Mouse (Mus musculus) thymus, postnatal 4 days (tissue): ENCODE results near the gene Olfr313.
"Not testable (repeated sequence)": the region's sequence is repeated elsewhere in the genome, so short reads cannot be mapped to it uniquely, and the experiment has no call there.

Source experiments
- DNase-seq: peaks from one replicate; pipeline ENCODE4 v3.0.0; 2021

The Olfr313 gene

DNA sequence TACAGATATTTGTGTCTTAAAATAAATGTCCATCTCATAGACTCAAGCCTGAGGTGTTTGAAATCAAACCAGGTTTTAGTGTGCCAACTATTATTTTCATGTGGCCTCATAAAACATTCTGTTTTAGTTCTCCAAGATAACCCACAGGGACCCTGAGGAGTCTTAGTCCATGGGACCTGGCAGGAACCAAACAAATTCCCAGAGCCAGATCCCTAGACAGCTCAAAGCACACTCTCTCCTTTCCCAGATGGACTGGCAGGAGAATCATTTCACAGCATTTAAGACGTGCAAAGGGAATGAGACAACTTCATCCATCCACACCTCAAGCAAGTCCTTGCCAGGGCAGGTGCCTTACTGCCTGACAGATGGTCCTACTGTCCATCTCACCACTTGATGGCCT lies at the start of gene Olfr313:
Gene Olfr313 (plus strand): TSS at position 301 of the 400 bp plus-strand sequence.
- DNase-seq: not testable (repeated sequence)

DNA sequence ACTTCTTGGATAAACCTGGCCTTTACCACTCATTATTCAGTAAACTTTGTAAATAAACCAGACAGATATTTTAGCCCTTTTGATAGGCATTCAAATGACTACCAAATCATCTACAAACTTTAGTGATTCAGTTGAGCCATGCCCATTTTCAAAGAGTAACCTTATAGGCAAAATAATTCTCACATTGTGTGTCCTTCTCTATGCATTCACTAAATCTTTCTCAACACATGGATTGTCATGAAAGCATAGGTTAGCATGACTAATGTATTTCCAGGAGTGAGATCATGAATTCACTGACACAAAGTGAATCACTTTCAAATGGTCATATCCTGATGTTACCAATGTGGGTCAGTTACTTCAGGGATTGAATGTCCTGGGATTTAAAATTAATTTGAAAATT lies 41.9 kb upstream of the Olfr313 start, which contains the start of gene Olfr315:
Gene Olfr315 (plus strand): TSS at position 301 of the 400 bp plus-strand sequence.
- no peak for DNase-seq

GRCm38 (mm10) chr11:58782480-58783089 lies 32.2 kb upstream of the Olfr313 start, which contains the start of gene Olfr314:
Gene Olfr314, plus strand, starts transcription at chr11:58782952.
- DNase-seq: no peak

DNA sequence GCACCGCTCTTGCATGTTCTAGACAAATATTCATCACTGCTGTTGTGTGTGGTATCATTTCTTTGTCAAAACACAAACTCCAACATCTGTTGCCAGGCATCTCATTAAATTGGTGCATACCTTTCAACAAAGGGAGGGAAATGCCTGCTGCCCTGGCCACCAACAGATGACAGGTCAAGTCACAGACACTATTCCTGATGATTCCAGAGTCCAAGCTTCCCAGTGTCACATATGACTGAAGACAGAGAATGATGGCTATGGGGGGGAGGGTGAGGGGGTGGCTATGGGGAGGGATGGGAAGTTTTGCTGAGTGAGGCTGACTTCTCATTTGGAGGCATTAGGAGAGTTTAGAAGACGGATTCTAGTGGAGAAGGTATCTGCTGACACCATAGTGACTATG lies 30.6 kb upstream of the Olfr313 start:
- no peak for DNase-seq

- DNase-seq: peak; percentile 51
Observed at GRCm38 (mm10) chr11:58787651-58788050, 27.1 kb upstream of the Olfr313 start.

GRCm38 (mm10) chr11:58788346-58788745 lies 26.5 kb upstream of the Olfr313 start:
- DNase-seq: peak; percentile 54

- no peak for DNase-seq
Observed at GRCm38 (mm10) chr11:58789532-58789931, 25.3 kb upstream of the Olfr313 start.

DNA sequence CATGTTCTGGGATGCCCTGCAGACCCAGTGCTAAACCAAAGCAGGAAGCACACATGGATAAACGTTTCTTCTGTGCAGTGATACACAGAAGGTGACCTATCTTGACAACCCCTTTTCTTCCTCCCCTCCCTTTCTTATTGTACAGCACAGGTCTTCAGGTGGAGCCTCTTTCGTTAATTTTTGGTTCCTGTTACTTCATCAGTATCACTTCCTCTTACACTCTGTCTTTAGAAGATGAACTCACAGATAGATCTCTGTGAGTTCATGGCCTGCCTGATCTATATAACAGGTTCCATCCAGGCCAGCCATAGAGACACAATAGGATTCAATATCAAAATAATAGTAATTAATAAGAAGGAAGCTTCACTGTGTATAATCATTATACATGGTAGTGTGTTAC lies 24.7 kb upstream of the Olfr313 start:
- no peak for DNase-seq

GRCm38 (mm10) chr11:58790646-58791045 lies 24.2 kb upstream of the Olfr313 start:
- no peak for DNase-seq

DNA sequence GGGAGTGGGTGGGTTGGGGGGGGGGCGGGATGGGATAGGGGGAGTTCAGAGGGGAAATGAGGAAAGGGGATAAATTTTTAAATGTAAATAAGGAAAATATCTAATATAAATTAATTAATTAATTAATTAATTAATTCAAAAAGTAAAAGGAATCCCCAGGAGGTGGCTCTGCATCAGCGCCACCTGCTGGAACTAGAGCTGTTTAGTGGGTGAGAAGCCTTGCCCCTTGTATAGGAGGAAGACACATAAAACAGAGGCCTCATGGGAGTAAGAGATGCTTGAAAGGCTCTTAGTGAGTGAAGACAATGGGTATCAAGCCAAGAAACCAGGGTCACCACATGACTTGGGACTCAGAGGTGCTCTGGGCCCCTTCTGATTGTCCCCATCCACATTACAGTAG lies 18.9 kb upstream of the Olfr313 start:
- DNase-seq: peak; percentile 70

GRCm38 (mm10) chr11:58796850-58797249 lies 17.9 kb upstream of the Olfr313 start:
- no peak for DNase-seq

GRCm38 (mm10) chr11:58799747-58800146 lies 15.1 kb upstream of the Olfr313 start:
- no peak for DNase-seq

DNA sequence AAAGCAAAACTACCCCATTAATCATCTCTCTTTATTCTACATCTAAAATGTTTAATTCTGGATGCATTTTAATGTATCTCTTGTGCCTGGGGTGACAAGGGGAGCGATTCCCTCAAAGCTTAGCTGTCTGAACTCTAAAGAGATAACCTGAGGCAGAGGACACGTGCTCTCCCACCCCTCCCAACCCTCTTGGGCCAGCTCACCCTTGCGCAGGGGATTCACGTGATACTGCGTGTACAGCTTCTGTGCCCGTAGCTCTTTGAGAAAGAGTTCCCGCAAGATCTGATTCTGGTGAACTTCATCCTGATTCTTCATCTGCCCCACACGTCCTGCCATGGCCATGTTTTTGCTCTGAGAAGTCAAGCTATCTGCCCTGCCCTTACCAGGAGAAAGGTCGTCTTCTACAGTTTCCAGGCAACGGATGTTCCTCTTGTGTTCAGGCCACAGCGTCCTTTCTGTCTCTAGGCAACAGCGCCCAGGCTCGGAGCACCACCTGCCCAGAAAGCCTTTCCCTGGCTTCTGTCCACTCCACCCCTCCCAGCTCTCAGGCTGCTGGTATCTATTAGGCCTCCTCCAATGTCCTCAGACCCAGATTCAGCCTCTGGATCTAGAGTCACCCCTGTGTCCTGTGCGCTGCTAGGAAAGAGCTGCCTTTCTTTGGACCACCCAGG lies 13.1 kb upstream of the Olfr313 start, which contains the start of gene Fam183b:
Gene Fam183b (minus strand): TSS at position 403 of the 671 bp plus-strand sequence.
- DNase-seq: no peak

DNA sequence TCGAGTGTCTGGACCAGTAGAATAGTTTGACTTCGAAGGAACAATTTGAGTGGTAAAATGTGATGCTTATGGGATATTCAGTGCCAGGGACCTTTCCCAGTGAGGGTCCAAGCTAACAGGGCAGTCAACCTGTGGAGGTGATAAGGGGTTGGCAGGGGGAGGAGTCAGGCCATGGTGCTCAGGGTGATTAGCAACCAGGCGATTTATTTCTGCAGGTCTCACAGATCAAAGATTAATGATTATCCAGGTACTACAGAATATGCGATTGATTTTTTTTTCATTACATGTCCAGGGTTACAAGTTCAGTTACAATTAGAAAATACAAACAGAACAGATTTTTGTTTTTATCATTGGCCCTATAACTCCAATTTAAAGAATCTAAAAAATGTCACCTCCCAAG lies 10.9 kb upstream of the Olfr313 start:
- DNase-seq: no peak

GRCm38 (mm10) chr11:58804393-58804792 lies 10.4 kb upstream of the Olfr313 start:
- DNase-seq: no peak

DNA sequence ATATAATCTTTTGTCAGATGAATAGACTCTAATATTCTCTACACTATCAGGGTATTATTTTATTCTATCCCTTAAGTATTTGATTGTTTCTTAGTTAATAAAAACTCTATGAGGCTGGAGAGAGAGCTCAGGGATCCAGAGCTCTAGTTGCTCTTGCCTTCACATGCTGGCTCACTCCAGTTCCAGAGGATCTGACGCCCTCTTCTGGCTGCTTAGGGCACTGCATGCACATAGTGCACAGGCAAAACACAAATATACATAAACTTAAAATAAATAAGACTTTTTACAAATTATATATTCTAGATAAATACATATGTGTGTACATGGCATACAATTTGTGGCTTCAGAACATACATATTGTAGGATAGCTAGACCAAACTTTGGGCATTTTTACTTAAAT lies 2.8 kb upstream of the Olfr313 start:
- DNase-seq: peak; percentile 52

DNA sequence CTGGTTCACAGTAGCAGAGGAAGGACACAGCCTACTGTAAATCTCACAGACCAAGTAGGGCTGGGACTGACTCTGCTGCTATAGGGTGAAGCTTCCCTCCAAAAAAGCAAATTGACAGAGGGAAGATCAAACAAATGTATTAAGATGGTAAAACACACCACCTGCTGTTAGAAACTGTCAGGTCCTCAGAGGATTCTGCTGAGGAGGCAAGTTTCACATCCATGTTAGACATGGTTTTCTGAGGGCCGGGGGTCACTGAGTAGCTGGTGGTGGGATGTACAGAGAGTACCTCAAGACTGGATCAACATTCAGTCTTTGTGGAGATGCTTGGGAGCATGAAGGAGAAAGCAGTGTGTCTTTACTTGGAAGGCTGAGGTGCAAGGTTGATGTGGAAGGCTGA lies 876 bp downstream of the Olfr313 start:
- no peak for DNase-seq

DNA sequence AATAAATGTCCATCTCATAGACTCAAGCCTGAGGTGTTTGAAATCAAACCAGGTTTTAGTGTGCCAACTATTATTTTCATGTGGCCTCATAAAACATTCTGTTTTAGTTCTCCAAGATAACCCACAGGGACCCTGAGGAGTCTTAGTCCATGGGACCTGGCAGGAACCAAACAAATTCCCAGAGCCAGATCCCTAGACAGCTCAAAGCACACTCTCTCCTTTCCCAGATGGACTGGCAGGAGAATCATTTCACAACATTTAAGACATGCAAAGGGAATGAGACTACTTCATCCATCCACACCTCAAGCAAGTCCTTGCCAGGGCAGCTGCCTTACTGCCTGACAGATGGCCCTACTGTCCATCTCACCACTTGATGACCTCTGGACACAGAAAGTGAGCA lies 14.1 kb downstream of the Olfr313 start, which contains the start of gene Olfr312:
Gene Olfr312 (plus strand): TSS at position 301 of the 400 bp plus-strand sequence.
- not testable (repeated sequence) for DNase-seq

GRCm38 (mm10) chr11:58829764-58830163 lies 15.0 kb downstream of the Olfr313 start:
- peak; percentile 43 for DNase-seq

GRCm38 (mm10) chr11:58832541-58832940 lies 17.7 kb downstream of the Olfr313 start:
- DNase-seq: peak; percentile 56

DNA sequence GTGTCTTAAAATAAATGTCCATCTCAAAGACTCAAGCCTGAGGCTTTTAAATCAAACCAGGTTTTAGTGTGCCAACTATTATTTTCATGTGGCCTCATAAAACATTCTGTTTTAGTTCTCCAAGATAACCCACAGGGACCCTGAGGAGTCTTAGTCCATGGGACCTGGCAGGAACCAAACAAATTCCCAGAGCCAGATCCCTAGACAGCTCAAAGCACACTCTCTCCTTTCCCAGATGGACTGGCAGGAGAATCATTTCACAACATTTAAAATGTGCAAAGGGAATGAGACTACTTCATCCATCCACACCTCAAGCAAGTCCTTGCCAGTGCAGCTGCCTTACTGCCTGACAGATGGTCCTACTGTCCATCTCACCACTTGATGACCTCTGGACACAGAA lies 24.2 kb downstream of the Olfr313 start, which contains the start of gene Olfr311:
Gene Olfr311 (plus strand): TSS at position 301 of the 400 bp plus-strand sequence.
- not testable (repeated sequence) for DNase-seq

DNA sequence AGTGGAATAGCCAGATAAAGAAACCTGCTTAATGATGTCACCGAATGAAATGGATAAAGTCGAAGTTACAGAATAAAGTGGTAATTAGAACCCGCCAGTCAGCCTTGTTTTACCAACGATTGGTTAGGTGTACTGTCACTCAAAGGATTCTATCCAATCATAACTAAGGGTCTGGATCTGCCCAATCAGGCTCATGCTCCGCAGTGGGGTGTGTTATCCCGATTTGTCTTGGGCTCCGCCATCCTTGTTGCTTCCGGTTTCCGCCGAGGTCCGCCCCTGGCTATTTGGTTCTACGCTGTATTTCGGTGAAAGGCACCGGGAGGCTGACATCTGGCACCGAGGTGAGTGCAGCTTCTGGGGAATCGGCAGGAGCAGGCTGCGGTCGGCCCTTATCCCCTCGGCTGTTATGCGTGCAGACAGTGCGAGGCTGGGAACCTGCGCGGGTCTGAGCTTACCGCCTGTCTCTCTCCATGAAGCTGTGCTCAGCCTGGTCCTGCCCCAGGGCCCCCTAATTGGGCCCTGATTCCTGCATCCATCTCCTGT lies 32.2 kb downstream of the Olfr313 start, which contains the start of gene Gm12258:
Gene Gm12258 (plus strand): TSS at position 240 of the 543 bp plus-strand sequence.
- peak; percentile 78 for DNase-seq

- no peak for DNase-seq
Observed at GRCm38 (mm10) chr11:58847636-58848035, 32.8 kb downstream of the Olfr313 start.

DNA sequence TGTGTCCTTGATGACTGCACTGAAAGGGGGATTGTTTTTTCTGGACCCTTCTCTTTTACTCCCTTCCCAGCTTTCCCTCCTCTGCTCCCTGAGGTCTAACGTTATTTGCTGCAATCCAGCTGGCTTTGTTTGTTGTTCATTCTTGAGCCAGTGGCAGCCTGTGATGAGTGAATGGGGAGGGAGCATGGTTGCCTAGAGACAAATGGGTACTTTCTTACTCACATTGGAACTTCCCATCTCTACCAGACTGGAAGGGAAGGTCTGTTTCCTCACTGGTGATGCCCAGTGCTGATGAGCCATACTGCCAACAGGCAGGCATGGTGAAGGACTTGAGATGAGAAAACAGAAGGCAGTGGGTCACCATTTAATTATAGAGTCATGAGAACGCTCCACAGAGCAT lies 34.9 kb downstream of the Olfr313 start:
- DNase-seq: no peak
